Mouse (Mus musculus): ENCODE results near the gene Umad1.

The Umad1 gene

GRCm38 (mm10) chr6:8419485-8420186 is 160.5 kb downstream of the Umad1 start:
- no peak for DNase-seq

DNA sequence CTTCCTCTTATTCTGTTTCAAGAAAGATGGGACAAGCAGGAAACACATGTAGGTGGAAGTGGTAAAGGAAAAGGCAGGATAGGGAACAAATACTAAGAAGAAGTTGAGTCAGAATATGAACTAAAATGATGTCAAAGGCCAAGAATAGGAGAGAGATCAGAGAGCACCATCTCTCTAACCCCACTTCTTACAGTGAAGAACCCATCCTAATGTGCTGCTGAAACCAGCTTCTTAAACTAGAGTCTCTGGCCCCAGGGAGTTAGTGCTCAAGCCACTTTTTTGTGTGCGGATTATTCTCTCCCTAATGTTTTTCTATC is 161.1 kb downstream of the Umad1 start:
- no peak for DNase-seq

DNA sequence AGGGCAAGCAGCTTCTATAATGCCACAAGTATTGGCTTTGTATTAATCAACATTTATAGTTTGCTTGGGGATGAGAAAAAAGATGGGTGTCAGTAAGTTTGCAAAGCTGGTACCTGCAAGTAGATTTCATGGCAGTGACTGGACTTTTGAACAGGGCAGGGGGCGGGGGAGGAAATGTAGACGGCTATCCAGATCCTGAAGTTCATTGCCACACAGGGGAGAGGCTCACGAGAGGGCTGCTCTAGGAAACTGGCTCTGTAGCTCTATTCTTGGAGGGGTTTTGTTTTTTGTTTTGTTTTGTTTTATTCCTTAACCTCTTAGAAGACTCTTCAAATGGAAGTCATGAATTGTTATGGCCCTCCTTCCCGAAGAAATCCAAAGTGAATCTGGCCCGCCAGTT is 162.3 kb downstream of the Umad1 start:
- no peak for DNase-seq

DNA sequence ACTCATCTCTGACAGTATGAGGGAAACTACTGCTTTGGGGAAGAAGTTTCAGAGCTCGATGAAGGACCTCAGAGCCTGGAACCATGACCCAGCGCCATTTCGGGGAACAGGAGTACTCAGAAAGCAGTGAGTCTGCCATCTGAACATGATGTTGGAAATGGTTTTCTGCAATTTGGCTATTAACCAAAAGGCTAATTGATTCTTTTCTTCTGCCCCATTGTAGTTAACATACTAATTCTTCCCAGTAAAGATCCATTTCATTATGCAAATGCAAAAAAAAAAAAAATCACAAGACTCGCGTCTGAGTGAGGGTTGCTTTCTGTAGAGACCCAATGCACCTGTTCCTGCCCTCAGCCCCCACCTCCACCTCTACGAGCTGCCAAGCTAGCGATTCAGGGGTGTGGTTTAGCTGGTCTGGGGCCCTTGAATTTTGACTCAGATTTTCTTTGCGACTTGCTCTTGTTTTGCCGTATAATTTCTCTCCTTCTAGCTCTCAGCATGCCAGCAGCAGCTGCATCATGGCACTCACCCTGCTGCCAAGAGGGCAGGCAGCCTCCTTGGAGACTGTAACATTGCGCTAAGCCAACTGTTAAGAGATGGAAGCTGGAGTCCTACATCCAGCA is 163.0 kb downstream of the Umad1 start:
- peak; percentile 66 to 78 for DNase-seq

DNA sequence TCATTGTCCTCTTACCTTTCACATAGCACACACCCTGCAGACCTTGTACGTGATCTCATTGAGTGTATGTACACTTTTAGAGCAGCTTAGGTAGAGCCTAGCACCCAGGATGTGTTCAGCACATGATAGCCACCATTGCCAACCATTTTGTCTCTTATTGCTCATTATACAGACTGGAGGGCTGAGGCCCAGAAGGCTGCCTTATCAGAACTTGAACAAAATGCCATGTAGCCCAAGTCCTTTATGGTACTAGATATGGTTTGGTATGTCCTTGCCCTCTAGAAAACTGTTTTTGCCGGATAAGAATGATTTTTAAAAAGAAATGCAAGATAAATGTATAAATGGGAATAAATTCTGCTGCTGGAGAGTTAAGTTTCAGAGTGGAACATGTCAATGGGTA is 164.1 kb downstream of the Umad1 start:
- no peak for DNase-seq

GRCm38 (mm10) chr6:8427692-8428091 is 168.6 kb downstream of the Umad1 start:
- no peak for DNase-seq

- DNase-seq = no peak
These were observed 171.6 kb downstream of the Umad1 start for GRCm38 (mm10) chr6:8430610-8431234.

- no peak for DNase-seq
These were observed 174.1 kb downstream of the Umad1 start for GRCm38 (mm10) chr6:8433179-8433578.

DNA sequence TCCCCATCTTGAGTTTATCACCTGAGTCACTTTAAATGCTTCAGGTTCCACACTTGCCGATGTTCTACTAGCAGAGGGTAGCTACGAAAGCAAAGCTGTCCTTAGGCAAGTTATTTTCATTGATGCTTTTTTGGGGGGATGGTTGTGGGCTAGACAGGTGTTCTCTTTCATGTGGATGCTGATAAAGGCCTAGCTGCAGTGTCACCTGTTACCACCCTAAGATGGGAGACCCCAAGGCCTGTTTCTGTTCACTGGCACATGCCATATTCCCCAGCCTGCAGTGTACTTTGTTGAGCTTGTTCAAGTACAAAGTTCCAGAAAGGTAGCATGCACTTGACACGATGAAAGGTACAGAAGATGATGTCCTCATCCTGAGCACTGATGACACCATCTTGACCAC is 178.8 kb downstream of the Umad1 start:
- DNase-seq = no peak

DNA sequence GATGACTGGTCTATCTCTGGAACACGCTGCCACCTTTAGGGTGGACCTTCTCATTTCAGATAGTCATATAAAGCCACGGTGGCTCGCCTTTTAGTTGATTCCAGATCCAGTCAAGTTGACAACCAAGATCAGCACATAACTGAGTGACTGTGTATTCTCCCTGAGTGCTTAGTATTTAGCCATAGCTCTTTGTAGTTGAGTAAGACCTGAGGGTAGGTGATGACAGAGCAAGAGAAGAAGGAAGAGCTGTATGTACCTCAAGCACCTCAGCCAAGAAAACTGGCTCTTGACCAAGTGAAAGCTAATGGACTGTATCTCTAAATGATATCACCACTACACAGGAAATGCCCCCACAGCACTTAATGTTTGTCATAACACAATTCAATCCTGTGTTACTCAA is 182.7 kb downstream of the Umad1 start:
- no peak for DNase-seq

DNA sequence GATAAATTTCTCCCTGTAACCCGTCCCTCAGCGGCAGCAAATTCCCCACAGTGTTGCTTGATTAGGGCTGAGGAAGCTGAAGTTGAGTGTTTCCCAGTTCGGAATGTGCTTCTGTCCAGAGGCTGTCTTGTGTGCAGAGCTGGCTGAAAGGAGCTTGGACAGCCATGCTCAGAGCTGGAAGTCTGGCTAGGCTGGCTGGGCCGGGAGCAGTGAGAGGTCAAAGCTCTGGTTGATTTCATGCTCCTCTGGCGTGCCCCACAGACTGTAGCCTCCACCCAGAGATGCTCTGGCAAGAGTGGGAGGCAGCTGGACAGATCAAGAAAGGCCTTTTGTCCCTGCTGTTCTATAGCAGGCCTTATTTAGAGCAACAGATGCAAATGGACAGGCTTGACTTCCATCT is 187.7 kb downstream of the Umad1 start:
- peak; percentile 17 to 42 for DNase-seq

GRCm38 (mm10) chr6:8455599-8455998 is 196.5 kb downstream of the Umad1 start:
- DNase-seq = peak; percentile 69 to 75

DNA sequence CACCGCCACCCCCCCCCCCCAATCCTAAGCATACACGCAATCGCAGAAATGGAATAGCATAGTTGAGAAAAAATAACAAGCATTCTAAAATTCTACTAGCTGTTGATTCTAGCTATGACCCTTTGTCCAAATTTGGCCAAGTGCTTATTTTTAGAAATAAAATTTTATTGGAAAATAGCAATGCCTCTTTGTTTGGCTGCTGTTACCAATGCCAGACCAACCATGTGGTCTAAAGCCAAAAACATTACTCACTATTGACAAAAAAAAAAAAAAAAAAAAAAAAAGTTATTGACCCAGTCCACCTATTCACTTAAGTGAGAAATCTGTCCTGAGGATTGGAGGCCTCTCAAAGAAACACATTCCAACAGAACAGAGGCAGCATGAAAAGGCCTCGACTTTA is 199.5 kb downstream of the Umad1 start:
- DNase-seq = no peak

GRCm38 (mm10) chr6:8462447-8462846 is 203.4 kb downstream of the Umad1 start:
- DNase-seq = no peak

DNA sequence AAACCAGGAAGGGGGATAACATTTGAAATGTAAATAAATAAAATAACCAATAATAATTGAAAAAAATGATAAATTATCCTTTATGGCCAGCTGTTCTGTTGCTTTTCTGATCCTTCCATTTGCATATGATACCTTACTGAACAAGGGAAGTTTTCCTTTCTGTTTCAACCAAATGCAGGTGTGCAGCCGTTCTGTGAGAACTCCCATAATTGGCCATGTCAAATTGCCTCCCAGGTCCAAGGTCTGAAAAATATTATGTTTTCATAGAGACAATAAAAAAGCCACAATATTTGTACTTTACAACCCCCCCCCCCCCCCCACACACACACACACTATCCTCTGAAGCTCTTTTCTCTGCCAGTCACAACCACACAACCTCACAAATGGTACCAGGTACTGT is 206.3 kb downstream of the Umad1 start:
- DNase-seq = no peak

DNA sequence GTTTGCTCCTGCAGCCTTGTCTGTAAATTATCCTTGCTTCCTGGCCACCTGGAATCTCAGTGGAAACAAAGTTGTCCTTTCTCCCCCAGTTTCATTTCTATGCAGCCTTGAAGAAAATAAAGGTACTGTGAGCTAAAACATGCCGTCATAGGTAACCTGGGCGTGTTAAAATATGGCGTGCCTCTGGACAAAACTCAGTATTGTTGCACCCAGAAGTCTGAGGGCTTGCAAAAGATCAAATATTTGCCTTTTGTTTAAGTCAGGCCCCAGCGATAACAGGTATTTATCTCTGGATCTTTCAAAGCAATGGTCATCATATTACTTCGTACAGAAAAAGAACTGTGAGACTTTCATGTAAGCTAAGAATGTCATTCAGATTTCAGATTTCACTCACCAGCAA is 206.9 kb downstream of the Umad1 start:
- DNase-seq = no peak

DNA sequence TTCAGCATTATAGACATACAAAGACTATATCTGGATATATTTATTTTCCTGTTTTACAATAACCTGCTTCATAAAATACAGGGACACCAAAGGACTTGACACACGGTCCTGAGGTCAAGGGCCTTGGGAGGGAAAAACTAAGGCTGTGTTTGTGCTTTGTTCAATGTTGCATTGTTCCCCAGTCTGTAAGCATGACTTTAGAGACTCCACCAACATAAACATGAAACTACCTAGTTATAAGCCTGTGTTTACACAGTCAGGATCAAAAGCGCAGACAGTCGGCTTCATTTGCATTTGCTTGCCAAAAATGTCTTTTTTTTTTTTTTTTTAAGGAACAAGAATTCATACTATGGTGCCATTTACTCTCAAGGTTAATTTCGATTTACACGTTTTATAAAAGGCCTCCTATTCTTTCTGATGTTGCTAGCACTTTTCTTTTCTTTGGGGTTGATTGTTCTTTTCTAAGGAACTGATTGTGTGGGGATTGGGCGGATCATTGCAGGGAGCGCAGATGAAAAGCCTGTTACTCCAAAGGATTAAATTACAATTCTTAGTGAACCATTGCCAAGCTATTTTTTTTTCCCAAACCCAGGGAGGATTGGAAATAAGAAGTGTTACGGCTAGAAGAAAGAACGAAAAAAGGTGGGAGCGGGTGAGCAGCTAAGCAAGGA is 208.7 kb downstream of the Umad1 start:
- DNase-seq = no peak

DNA sequence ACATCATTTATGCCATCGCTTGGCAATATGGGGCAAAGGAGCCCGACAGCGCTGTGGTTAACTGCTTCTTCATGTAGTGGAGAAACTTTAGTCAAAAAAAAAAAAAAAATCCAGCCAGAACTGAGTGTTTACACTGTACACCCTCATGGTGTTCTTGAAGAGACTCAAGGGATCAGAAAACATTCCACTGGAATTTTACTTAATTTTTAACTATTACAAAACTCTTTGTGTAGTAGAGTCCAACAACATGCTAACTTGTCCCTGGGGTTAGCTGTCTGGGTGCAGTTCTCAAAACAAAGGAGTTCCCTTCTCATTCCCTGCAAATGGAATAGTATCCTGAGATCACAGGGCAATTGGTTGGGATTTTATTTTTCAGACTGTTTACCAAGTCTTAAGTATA is 210.8 kb downstream of the Umad1 start:
- no peak for DNase-seq

- DNase-seq = no peak
These were observed 213.0 kb downstream of the Umad1 start for GRCm38 (mm10) chr6:8472125-8472524.

GRCm38 (mm10) chr6:8472915-8473314 is 213.8 kb downstream of the Umad1 start:
- no peak for DNase-seq

GRCm38 (mm10) chr6:8473498-8473897 is 214.4 kb downstream of the Umad1 start:
- DNase-seq = no peak

DNA sequence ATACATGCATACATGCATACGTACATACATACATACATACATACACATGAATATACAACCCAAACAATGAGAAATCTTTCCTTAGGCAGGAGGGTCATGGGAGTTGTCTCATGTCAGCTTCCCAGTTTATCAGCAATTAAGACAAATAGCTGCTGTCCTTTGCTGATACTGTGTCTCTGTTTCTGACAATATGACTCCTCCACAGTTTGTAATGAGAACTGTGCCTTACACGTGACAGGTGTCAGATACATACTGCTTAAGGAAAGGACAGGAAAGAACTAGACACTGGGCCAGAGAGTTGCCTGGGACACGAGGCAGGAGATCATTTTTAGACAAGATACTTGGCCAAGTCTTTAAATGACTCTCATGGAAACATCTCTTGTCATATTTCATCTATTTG is 215.2 kb downstream of the Umad1 start:
- no peak for DNase-seq

DNA sequence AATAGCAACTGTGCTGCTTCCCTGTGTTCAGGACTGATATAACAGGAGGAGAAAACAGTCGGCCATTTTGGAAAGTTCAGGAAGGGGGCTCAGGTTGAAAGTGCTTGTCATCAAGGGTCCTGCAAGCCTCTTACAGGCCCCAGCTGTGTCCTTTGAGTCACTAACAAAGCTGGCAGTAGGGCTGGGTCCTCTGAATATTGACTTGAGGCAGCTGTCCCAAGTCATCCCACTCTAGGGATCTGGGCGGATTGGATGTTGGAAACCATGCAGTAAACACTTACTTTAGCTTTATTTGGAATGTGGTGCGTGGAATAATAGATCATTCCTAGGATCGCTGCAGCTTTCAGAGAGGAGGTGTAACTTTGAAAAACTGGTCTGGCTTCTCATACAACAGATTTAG is 215.7 kb downstream of the Umad1 start:
- no peak for DNase-seq

DNA sequence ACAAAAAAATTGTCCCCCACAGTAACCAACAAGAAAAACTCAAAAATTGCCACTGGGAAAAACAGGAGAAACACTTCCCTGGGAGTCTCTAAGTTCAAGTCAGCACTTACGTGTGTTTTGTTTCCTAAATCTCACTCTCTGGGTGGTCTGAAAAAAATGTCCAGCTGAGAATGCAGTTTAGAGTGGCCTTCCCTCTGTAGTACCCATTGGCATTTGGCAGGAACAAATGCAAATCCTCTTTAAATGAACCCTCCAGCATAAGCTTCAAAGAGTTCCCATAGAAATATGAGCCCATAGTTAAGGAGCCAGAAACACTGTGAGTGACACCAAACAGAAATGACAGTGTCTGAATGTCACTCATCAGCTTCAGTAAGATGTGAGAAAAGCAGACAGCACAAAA is 220.1 kb downstream of the Umad1 start:
- DNase-seq = no peak
